Mouse (Mus musculus) CD4-positive, CD25-positive, alpha-beta regulatory T cell, adult 2 months (primary cell): Measurements from ENCODE around the gene Stat4.
A peak's percentile ranks its signal among the peaks of the same experiment; 100 is the strongest.

Experiments
- DNase-seq: peaks from one replicate; pipeline ENCODE4 v3.0.0-alpha.2; 2012; ENCODE audit warnings: low read depth, low spot score

The Stat4 gene

DNA sequence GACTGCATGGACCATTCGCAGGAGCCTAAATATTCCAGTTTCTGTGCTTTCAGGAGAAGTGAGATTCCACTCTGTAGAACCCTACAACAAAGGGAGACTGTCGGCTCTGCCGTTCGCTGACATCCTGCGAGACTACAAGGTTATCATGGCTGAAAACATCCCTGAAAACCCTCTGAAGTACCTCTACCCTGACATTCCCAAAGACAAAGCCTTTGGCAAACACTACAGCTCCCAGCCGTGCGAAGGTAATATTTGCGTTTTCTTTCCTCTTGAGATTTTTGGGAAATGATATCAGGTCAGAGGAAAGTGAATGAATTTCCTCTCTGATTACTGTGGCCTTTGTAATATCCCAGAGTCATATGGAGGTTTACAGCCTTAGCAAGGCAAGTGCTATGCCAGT is 115.8 kb downstream of the Stat4 start:
- no peak for DNase-seq

DNA sequence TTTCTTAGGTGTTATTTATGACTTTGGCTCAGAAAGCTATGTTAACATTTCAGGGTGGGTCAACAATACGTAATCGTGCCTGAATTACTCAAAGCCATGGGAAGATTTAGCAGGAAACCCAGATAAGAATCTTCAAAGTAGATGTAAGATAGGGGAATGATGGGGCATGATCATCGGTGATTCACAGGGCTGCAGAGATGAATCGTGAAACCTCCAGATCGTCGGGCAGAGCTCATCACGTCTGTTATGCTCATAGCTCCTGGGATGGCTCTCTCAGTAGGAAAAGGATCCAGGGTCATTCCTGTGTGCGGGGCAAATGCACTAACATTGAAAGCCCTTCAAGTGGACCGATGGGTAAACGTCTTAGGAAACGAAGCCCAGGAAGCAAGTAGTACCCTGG is 120.3 kb downstream of the Stat4 start:
- DNase-seq: no peak

DNA sequence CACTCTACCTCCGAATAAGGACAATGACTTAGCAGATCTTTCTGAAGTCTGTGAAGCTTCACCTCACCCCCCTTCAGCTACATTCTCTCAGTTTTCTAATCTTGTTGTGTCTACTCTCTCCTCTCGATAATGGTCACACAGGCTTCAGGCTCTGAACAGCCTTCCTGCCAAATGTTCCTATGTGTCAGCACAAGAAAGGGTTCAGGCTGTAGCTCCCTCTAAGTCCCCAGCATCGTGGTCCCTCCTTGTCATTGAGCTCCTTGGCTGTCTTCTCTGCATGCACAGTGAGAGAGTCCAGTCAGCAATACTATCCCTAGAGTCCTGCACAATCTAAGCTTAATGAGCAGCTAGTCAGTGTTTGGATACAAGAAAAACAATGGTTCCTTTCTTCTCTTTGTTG is 124.3 kb downstream of the Stat4 start:
- no peak for DNase-seq

DNA sequence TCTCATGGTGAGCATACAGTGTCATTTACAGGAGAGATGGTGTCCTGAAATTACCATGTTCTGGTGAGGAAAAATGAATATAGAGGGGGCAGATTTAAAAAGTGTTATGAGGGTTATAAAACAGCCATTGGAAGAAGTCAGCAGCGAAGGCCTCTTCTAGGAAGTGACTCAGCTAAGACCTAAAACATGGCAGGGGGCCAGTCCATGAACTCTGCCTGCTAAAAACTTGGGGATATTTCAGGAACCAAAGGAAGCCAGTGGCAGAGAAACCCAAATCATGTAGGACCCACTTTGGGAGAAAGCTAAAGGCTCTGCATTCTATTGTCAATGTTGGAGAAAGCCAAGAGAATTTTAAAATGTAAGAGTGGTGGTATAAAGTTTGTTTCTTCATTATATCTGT is 125.4 kb downstream of the Stat4 start:
- DNase-seq: no peak

DNA sequence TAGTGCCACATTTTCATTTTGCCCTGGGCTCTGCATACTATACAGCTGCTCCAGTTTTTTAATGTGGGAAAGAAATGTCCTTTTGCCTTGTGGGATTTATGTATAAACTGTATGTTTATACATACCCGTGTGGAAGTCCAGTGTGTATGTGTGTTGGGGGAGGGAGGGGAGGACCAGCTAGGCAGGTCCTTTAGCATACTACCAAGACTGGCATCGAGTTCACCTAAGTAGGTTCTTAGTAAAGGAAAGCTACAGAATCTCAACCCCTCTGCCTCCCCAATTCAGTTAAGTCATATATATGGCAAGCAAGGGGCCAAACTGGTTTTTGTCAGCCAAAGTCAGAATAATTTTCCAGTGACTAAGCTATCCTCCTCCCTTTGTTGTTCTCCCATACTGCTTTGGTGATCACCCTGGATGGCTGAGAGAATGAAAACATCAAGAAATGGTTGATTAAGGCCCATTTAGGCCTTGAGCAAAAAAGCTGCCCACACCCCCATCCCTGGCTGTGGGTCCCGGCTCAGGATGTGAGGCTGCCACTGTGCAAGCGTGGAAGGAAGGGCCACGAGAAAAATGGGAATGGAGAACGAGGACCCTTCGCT is 126.2 kb downstream of the Stat4 start:
- no peak for DNase-seq

DNA sequence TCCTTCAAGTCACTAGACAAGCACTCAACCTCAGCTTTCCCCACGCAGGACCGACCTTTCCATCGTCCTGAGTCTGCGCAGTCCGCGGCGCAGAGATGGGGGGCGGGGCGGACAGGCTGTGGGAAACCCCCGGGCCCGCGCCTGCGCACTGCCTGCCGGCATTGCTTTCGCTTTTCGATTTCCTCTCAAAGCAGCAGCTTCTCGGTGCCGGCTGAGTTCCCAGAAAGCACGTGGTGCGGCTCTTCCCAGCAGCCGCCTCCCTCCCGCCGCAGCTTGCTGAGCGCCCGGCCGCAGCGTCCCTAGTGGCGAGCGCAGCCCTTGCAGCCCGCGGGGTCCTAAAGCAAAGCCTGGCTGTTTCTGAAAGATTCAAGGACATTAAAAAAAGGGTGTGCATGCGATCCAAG is 126.7 kb downstream of the Stat4 start:
- DNase-seq: peak; percentile 99

DNA sequence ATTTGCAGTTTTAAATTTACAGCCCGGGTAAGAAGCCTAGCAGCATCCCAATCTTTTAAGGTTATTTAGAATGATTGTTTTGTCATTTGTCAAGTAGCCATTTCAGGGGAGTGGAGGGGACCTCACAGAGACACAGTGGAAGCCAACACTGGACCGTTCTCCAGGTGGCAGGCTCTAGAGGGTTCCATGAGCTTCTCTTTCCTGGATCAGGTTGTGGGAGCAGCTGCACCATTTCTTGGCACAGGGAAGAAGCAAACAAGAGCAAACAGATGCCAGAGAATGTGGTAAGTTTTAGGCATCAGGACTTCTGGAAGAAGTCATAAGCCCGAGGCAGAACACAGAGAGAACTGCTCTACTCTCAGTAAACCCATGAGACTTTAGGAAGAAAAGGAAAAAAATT is 129.5 kb downstream of the Stat4 start:
- DNase-seq: no peak

DNA sequence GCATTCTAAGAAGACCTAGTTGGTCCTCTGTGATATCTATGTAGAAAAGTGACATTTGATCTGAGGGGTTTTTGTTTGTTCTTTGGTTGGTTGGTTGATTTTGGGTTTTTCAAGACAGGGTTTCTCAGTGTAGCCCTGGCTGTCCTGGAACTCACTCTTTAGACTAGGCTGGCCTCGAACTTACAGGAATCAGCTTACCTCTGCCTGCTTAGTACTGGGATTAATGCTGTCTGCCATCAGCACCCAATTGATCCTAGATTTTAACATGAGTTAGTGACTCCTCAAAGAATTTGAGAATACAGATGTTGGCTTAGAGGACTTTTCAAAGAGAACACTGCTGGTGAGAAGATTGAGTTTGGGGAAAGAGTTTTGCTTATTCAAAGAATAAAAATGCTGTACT is 130.8 kb downstream of the Stat4 start:
- no peak for DNase-seq

DNA sequence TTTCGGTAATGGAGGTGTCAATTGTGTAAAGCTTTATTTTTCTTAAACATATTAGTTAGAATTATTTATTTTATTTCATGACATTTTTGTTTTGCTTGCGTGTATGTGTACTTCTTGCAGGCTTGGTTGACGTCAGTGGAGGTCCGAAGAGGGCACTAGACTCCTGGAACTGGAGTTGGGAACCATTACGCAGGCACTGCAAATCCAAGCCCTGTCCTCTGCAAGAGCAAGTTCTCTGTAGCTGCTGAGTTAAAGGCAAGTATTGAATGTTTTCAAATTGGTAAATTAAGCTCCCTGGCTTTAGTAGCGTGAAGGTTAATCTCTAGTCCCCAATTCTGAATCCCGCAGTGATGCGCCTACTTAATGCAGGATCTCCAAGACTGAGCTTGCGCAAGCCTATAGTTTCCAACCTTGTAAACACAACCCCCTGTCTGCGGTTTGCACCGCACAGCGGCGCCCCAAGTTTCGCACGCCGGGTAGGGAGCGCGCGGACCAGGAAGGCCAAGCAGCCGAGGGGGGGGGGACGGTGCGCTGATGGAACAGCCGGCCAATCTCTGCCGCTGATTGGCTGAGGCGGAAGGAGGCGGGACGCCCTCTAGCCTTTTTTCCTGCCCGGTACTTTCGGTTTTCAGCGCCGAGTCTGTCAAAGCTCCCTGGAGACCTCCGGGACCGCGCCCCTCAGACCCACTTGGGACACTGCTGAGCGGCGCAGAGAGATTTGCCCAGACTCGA is 132.1 kb downstream of the Stat4 start, which contains the start of gene Stat1:
TSS of gene Stat1 (plus strand) at position 581 of the 732 bp plus-strand sequence.
- peak; percentile 97 for DNase-seq

DNA sequence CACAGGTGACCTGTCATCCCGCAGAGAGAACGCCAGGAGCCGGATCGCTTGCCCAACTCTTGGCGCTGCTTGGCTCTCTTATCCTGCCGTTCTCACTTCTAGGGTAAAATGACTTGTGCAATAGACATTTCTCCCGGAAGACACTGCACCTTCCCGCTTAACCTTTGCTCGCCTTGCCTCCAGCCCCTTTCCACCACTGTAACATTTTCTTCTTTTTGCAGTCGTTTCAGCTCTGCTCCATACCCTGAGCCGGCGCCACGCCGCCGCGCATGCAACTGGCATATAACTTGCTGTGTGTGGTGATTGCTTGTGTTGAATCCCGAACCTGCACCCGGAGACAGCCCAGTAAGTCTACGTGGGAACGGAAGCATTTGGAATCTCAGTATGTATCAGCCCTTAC is 132.7 kb downstream of the Stat4 start:
- peak; percentile 50 for DNase-seq

DNA sequence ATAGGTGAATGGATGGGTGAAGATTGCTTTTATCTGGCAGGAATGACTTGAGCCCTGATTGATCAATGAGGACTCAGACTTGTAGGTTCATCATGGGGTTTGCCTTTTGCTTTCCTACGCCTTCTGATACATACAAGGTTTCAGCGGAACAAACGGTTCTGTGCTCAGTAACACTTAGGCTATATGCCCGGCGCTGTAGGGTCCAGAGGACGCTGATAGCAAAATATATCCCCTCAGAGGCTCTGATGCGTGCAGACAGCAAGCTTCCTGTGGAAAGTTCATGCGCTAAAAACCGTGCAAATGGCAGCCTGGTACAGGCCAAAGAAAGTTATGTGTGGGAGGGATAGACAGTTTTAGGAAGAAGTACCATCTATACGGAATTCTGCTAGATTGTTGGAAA is 133.2 kb downstream of the Stat4 start:
- peak; percentile 47 for DNase-seq

DNA sequence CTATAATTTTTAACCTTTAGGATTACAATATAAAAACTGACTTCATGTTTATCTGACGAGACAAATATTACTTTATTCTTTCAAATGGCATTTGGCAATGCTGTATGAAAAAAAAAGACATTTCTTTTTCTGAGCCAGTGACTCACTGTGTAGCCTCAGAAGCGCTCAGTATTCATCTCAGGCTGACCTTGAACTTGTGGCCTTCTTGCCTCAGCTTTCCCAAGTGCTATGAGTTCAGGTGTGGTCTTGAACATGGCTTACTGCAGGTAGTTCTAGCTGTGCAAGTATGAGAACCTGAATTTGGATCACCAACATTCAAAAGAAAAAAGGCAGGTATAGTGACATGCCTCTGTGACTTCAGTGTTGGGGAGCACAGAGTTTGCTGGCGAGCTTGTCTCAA is 134.1 kb downstream of the Stat4 start:
- no peak for DNase-seq

DNA sequence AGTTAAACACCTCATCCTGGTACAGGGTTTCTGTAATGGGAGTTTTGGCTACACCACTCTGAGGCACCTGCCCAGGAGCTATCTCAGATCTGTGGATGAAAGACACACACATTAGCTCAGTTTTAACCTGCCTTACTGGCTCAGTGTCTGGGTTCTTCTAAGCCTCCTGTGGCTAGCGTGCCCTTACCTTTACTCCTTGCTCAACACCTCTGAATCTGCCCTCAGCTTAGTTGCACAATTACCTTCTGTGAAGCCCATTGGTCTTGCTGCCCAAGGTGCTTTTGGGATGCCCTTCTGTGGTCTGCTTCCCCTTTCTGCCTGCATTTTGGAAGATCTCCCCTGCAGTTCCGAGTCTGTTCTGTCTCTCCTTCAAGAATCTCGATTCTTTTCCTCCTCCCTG is 137.9 kb downstream of the Stat4 start:
- no peak for DNase-seq

DNA sequence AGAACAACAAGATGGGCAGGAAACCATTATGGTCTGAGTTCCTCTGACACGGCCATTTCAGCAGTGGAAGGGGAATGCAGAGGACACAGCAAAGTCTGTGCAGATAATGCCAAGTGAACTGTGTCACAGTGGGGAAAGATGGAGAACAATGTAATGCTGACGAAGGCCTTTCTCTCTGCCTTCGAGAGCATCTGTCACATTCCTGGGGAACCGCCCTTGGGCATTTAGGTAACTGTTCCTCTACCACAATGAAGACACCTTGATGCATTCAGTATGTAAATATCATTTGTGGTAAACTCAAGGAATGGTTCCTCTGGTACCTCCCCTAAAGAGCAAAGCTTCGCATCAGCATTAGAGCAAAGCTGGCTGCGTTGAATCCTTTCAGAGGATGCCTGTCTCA is 140.4 kb downstream of the Stat4 start:
- no peak for DNase-seq

DNA sequence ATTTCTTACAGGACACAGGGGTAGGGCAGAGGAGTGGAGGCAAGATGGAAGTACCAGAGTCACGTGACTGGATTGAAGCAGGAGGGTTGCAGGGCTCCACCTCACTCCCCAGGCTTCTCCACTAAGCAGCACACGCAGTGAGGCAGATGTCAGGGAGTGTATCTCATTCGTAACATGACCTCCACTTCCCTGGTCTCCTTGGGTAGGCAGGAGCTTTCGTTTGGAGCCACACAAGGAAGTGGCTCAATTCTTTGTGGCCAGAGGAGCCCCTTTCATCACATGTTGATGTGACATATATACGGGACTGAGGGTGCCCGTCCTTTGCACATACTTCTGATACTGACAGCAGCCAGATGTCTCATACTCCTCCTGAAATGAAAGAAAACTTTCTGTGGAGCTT is 142.8 kb downstream of the Stat4 start:
- DNase-seq: no peak

DNA sequence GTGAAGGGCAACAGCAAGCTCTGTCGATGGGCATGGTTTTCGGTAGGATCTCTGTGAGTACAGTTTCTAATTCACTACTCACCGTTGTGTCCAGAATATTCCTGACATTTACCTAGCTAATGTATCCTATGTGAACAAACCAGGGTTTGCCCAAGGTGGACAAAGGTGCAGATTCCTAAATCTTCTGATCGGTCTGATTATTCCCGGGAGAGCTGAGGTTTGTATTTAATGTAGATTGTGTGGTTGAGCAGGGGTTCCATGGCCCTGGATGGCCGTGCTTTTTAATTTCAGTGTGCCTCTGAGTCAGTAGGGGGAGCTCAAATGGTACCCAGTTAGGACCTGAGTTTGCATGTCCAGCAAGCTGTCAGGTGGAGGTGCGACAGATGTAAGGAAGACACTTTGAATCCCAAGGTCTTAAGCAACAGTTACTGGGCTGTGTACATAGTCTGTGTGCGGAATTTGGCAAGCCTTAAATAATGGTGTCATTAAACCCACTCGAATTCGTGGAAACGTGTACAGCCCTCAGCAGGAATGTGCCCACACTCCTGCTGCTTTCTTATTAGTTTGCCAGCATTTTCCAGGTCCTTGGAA is 144.9 kb downstream of the Stat4 start:
- no peak for DNase-seq

DNA sequence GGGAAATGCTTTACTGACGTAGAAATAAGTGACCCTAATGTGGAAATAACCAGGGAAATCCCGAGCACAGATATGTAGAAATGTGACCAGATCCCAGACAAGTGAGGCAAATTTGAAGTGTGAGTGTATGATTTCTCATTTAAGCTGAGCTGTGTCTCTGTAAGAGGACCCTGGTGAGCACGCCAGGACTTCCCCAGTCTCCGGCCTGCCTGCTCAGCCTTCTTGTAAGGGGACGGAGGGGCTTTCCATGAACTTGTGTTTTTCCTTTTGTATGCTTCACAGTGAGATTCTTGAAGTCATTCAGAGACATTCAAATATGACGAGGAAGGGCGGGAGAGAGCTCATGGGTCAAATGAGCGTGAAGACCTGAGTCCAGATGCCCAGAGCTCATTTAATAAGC is 146.3 kb downstream of the Stat4 start:
- peak; percentile 52 for DNase-seq

DNA sequence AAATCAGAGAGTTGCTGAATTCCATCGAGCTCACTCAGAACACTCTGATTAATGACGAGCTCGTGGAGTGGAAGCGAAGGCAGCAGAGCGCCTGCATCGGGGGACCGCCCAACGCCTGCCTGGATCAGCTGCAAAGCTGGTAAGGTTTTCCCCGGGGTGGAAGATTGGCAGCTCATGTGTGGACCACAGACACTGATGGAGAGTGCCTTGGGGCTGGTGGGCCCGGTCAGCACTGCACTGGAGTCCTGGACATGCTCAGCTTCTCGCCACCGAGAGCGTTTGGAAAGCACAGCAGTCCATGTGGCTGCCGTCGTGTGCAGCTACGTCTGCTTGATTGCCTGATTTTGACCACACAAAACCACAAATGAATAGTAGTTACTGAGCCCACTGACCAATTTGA is 150.3 kb downstream of the Stat4 start:
- DNase-seq: no peak

DNA sequence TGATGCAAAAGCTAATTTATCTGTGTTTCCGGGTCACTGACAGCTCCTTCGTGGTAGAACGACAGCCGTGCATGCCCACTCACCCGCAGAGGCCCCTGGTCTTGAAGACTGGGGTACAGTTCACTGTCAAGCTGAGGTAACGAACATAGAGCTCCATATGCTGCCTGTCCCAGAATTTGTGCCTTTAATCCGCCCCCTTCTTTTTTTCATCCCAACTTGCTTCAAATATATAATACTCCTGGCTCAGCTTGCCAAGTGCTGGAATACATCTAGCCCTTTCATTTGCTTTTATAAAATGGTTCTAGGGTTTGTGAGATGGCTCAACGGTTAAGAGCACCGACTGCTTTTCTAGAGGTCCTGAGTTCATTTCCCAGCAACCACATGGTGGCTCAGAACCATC is 153.6 kb downstream of the Stat4 start:
- DNase-seq: no peak

DNA sequence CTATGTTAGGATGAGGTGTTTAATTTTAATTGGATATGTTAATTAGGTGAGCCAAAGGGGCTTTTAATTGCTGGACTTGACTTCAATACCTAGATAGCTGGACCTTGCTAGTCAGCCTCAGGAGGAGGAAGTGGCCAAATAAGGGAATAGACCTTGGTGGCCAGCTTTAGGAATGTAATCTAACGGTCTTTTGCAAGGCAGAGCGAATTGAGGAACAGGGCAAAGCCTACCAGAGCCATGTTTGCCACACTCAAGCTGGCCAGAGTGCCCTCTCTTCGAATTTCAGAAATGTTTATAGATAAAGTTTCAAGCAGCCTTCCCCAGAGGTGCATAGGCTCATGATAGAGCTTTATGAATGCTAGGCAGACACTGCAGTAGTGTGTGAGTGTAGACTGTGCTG is 154.5 kb downstream of the Stat4 start:
- DNase-seq: no peak

DNA sequence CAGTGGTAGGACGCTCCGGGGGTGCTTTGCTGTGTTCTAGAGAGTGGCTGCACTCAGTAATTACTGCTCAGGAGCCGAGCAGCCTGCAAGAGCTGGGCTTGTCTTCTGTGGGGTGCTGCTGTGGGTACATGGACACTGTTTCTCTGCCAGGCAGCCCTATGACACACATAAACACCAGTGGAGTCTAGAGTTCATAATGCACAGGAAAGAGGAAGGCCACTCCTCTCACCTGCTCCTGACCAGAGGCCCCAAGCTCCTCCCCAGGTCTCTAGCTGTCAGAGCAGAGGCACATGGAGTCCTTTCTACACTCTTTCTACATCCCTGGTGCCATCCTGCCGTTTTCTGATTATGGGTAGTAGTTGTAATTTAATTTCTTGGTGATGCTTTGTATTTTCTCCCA is 155.2 kb downstream of the Stat4 start:
- no peak for DNase-seq

DNA sequence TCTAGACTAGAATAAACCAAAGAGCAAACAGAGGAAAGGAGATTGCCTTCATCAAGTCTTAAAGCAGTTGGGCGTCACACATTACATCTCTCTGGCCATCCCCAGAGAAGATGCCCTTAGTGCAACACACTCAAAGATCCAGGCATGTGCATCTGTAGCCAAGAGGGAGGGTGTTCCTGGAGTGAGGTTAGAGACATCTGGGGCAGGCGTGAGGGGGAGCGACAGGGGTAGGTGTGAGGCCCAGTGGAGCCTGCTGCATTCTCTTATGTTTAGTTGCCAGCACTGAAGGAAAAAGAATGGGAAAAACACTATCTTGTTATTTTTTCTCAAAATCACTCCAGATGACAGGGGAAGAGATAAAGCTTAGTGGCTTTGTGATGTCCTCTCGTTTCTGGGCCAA is 156.2 kb downstream of the Stat4 start:
- no peak for DNase-seq

DNA sequence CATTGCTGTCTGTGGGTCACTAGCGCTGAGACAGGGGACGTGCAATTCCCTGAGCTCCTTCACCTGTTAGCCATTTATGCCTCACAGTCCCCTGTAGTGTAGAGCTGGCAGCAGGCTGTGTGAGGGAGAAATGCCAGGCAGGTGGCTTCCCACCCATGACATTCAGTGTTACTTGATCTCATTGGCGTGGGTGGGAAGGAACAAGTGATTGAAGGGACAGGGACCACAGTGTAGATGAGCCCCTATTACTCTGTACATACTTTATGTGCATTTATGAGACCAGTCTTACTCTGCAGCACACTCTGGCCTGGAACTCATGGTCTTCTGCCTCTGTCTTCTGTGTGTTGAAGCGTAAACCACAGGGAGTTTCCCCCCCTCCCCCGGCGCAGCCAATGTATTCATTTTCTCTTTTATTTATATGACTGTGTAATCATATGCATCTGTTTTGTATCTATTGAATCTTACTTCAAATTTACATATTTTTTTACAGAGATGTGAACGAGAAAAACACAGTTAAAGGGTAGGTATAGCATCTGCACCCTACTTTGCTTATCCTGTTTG is 156.7 kb downstream of the Stat4 start:
- peak; percentile 66 for DNase-seq
